Mouse (Mus musculus): ENCODE results near the gene Exosc2. TPM values are rescaled to one million over a fixed set of nuclear protein-coding genes. Genes with fewer than 3 reads are reported as not detected.

The Exosc2 gene
- total RNA-seq (2021) (10 to 100 TPM; 20.7 to 23.8 TPM), polyA plus RNA-seq (2012; rRNA removed) (4.7 and 5.4 TPM in 2 replicates)
- long read RNA-seq, transcript Exosc2-201 (9 exons, 1,686 nt): major isoform, 21 of 24 reads
- long read RNA-seq, partial matches to known transcripts: 1 of 24 reads
- long read RNA-seq, other reads (novel, unspliced or antisense): 2 of 24 reads

DNA sequence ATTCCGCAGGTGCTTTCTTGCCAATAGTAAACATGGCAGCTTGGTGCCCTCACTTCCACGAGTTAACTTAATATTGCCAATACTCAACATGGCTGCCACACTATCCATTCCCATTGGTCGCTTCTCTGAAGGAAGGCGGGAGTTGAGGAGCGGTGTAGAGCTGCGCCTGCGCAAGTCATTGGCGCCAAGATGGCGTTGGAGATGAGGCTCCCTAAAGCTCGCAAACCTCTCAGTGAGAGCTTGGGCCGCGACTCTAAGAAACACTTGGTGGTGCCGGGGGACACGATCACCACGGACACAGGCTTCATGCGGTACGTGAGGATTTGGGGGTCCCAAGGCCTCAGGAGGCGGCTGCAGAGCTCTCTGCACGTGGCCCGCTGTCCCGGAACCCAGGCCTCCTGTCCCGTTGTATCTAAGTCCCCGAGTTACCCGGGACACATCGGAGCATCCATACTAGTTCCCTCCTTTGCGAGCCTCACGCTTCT, at the start of gene Exosc2:
Exosc2 (plus strand) TSS at position 165 of the 485 bp plus-strand sequence.
- DNase-seq: peak; percentile 93

DNA sequence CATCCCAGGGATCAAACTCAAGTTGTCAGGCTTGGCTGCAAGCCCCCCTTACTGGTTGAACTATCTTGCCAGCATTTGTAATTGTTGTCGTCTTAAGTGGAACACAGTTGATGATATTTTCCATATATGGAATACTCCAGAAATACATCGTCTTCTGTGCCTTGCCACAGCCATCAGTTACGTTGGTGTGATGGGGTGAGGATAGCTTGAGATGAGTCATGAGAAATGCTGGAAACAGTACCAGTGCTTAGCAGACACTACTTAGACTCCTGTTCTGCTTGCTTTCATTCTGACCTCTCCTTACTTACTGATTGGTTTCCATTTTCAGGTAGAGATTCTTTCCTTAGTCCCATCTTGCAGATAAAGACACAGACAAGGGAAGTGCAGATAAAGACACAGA, 37.0 kb upstream of the Exosc2 start:
- DNase-seq: no peak

DNA sequence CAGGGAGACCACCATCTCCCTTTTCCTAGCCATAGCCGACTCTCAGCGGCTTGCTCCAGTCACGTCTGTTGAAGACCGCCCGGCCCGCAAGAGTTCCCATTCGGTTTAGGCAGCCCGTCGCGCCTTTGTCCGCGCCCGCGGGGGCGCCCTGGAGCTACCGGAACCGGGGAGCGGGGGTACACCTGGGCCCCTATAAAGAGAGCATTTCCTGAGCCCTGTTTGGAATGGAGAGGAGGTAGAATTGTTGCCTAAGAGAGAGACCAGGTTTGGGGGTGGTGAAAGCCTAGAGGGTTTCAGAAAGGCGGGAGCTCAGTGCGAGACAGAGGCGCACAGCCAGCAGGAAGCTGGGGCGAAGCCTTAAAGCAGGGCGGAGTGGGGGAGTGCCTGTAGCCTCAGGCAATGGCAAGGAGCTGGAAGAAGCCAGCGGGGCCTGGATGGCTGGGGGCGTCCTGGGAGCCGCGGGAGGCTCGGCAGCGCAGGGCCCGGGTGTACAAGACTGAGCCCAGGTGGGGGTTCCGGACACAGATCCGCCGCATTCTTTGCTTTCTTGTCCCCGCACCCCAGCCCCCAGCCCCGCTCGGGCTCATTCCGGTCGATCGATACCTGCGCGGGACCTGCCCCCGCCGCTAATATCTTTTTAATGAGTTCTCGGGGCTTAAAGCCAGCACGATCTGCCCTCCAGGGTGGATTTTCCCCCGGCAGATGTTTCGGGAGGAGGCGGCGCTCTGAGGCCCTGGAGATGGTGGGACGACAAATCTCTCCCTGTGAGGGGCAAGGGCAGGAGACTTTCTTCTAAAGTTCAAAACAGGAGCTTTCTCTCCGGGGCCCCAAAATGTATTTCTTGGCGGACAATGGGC, 35.0 kb upstream of the Exosc2 start:
- DNase-seq: no peak

DNA sequence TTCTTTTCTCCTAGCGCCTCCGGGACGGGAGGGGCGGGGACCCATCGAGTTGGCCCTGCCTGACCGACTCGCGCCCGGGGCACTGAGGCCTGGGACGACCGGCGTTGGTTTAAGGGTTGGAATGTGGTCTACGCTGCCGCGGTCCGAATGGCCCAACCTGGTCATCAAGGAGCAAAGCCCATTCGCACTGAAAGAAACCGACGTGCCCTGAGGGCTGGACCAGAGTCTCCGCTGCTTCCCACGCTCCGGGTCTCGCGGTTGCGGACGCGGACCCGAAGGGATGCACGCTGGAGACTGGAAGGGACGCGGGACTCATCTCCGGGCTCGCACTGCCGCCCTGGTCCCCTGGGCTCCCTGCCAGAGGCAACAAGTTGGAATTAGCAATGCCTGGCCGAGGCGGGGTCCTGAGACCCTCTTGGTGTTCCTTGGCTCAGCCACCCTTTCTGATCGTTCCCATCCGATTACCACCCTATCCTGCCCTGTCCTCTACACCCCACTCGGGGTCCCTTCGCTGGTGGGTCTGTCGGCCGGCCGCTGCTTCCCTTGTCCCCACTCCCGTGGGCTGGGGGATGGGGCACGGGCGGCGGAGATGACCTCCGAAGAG, 34.3 kb upstream of the Exosc2 start:
- DNase-seq: no peak

DNA sequence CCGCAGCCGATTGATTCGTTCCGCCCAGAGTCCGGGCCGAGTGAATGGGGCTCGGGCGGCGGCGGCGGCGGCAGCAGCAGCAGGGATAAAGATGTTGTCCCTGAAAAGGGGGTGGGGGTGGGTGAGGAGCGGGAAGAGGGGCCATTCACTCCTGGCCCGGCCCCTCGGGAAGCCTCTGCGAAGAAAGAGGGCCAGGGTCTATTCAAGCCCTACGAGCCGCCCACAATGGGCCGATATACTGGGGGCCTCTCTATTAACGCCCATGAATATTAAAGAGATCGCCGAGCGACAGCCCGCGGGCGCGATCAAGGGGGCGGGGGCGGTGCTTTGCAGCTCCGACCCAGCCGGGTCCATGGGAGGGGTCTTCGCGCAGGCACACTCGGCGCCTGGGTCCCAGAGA, 33.8 kb upstream of the Exosc2 start:
- DNase-seq: no peak

DNA sequence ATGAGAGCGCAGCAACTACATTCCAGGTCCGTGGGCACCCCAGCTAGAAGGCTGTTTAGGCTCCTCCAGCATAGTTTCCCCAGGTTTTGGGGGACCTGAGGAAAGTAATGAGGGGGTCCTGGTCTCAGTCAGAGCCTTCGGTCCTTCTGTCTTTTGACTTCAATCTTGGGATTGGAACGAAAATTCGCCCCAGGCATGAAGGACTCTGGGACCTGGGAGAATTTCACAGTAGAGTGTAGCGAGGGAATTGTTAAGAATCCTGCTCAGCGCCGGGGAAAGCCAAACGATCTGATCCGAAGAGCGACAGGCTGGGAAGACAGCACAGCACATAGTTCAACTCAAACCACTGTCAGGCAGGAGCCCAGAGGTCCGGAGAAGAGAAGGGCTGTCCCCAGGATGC, 33.2 kb upstream of the Exosc2 start:
- no peak for DNase-seq

DNA sequence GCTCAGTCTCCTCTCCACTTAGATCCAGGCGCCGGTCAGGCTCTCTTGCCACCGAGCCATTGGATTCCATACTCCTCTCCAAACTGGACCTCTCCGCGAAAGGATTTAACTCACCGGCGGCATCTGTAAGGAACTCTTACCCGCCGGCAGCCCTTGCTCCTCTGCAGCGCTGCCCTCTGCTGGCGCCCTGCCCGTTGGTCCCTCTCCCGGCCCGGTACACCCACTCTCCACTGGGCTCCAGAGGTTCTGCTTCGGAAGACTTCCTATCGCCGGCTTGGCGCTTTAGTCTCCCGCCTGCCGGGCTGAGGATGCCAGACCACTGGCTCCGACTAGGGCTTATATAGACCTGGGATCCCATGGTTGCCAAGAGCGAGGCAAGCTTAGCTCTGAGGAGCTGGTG, 32.7 kb upstream of the Exosc2 start:
- DNase-seq: peak; percentile 62

DNA sequence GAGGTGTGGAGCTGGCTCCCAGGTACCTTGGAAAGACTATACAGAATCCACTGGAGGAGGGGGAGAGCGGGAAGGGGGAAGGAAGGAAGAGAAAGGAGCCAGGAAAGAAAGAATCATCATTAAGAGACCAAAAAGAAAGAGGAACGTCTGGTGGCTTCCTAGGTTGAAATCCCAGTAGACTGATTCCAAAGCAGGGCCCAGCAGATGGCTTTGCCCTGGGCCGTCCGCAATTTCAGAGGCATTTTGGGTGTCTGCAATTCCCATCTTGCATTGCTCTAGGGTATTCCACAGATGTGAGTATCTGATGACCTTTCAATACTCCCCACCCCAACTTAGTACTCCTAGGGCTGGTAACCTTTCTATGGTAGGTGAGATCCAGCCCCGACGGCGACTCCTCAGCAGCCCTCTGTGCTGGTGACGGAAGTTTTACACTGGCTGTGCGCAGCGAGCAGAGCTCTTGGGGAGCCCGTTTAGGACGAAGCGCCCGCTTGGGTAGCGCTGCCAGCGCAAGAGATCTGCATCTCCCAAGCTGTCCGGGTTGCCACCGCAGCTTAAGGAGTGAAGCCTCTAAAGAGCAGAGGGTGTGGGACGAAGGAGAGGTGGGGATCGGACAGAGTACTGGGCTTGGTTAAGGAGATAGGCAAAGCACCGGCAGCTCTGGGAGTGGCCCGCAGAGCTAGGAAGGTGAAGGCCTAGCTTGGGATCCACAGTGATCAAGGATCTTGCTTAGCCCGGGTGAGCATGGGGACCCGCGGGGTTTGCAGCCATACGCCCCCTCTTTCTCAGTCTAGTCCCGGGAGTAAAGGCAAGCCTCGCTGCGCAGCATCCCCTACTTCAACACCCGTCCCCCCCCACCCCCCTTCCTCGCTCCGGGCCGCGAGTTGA, 31.7 kb upstream of the Exosc2 start:
- DNase-seq: no peak

DNA sequence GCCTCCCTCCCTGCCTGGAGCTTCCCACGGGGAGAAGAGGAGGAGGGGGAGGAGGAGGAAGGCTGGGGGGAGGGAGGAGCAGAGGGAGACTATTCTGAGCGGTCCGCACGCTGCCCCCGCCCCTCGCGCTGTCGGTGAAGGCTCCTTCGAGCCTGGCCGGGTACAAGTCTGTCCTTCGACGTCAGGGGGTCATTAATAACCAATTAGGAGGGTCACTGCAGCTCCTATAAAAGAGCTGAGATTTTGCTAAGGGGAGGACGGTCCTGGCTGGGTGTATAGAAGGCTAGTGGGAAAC, 31.1 kb upstream of the Exosc2 start:
- DNase-seq: no peak

DNA sequence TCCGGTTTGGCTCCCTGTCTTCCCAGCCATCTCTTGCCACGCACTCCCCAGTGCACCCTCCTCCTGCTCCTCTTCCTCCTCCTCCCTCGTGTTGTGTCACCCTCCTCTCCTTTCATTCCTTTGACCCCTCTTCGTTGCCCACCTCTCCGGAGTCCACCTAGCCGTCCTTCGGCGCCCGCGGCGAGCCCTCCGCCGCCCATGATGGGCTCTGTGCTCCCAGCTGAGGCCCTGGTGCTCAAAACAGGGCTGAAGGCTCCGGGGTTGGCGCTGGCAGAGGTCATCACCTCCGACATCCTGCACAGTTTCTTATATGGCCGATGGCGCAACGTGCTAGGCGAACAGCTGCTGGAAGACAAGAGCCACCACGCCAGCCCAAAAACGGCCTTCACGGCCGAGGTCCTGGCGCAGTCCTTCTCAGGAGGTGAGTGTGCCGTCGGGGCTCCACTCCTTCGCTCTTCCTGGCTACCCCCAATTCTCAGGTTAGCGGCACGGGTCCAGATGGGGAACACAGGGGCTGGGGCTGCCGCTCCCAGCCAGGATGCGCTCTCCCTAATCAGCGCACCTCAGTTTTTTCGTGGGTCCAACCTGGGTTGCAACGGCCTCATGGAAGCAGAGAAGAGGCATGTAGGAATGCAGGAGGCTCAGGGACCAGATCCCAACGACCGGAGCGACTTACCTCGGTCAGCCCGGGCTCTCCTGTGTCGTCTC, 30.5 kb upstream of the Exosc2 start, which contains the start of gene Prdm12:
Prdm12 (plus strand) TSS at position 137 of the 708 bp plus-strand sequence.
- no peak for DNase-seq

DNA sequence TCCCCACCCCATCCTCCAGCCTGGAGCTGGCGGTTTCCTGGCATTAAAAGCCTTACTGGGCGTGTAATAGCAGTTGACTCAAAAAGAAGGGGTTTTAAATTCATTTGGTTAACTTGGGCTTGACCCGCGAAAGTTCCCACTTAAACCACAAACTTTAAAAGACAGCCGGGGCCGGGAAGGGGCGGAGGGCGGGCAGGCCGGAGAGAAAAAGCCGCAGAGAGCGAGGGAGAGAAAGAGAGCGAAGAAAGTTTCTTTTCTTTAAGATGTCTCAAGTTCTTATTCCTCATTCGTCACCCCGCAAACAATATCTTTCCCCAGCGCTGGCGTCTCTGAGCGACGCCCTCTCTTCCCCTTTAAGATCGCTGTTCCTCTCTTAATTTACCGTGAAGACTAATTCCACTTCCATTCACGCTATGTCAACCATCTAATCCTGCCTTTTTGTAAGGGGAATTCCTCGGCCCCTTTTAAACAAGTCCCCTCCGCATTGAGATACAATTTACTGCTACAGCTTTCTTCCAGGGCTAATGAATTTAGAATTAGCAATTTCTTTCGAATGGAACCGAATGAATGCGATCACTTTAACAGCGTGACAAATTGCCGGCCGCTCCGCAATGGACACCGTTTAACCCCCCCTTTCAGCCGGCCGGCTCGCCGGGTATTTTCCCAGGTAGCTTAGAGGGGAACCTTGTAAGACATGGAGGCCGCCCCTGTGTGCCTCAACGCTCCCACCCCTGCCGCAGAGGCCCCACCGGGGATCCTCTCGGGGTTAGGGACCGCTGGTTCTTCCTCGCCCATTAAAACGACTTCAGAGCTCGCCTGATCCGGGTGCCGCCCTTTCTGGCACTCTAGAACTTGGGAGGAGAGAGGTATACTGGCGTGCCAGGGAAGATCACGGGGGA, 29.7 kb upstream of the Exosc2 start:
- peak; percentile 22 for DNase-seq

DNA sequence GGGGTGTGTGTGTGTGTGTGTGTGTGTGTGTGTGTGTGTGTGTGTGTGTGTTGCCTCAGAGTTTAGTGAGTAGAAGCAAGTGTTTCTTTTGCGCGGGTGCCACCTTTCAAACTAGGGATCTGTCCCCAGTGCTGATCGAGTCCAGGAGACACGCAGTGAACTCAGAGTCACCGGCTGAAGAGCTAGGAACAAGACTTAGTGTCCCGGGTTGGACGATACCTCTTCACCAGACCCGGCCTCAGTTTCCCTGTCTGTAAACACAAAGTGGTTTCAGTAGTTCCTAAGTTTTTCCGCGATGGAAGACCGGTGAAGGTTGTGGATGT, 29.0 kb upstream of the Exosc2 start:
- DNase-seq: no peak

DNA sequence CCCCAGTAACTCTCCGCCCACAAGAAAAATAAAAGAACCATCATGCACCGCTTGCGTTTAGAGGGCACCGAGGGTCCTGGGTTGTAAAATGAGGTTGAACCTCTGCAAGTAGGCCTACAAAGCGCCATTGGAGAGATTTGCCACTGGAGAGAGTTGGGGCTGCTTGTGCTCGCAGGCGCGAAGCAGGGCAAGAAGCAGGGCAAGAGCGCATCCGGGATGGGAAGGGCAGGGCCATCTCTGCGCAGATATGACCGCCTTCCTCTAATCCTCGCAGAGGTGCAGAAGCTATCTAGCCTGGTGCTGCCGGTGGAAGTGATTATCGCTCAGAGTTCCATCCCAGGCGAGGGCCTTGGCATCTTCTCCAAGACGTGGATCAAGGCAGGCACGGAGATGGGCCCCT, 28.6 kb upstream of the Exosc2 start:
- no peak for DNase-seq

DNA sequence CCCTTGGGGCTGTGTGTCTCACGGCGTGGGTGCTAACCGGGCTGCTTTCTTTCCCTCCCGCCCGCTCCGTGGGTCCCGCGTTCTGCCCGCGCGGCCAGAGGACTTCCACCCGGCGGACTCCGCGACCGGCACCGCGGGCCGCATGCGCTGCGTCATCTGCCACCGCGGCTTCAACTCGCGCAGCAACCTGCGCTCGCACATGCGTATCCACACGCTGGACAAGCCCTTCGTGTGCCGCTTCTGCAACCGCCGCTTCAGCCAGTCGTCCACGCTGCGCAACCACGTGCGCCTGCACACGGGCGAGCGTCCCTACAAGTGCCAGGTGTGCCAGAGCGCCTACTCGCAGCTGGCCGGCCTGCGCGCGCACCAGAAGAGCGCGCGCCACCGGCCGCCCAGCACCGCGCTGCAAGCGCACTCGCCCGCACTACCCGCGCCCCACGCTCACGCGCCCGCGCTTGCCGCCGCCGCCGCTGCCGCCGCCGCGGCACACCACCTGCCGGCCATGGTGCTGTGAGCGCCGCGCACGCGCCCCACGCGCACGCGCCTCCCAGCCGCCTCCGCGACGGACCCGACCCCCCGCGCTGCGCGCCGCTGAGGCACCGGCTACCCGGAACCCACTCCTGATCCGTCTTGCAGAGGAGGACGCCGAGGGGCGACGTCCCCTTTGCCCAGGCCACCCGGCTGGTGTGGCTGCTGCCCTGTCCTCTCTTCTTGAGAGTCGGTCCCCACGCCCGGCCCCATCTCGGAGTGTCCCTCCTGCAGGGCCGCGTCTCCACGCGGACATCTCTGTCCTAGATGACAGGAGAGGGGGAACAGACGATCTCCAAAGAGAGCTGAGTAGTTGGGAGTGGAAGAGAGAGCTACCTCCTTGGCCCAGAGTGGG, 16.3 kb upstream of the Exosc2 start:
- peak; percentile 57 for DNase-seq

DNA sequence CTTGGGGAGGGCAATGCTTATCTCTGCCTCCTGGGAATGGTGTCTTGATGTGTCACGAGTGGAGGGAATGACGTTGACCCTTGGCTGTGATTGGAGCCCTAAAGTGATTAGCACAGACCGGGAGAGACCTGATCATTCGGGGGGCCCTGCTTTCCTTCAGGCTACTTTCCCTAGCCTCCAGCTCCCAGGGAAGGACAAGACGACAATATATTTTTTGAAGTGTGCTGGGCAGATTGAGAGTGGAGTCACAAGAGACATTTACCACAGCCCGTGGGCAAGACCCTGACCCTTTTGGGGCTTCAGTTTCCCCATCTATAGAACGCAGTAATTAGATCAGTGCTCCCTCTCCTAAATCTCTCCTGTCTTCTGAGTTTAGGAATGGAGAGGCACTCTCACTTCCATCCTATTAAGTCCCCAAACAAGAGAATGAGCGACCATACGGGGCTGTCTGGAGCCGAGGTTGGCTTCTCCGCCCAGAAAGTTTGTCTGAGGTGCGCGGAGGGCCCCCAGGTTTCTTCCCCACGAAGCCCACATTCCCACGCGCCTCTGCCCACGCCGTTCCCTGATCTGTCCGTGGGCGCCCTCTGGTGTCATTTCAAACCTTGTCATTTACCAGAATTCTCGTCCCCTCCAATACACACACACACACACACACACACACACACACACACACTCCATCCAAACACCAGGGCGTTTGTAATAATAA, 15.5 kb upstream of the Exosc2 start:
- peak; percentile 56 for DNase-seq

DNA sequence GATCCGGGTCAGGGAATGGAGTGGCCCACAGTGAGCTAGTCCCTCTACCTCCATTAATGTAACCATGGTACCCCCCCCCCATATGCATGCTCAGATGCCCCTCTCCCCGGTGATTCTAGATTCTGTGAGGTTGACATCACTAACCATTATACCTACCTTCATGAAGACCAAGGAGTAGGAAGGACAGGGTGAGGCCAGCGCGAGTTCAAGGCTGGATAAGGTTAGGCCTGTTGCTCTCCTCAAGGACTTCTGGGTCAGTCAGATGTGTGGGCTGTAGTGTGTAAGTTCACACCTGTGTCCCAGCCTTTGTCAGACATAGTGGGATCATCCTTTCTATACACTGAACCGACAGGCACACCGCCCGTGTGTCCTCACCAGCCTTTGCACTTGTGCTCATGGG, 14.1 kb upstream of the Exosc2 start:
- DNase-seq: no peak

DNA sequence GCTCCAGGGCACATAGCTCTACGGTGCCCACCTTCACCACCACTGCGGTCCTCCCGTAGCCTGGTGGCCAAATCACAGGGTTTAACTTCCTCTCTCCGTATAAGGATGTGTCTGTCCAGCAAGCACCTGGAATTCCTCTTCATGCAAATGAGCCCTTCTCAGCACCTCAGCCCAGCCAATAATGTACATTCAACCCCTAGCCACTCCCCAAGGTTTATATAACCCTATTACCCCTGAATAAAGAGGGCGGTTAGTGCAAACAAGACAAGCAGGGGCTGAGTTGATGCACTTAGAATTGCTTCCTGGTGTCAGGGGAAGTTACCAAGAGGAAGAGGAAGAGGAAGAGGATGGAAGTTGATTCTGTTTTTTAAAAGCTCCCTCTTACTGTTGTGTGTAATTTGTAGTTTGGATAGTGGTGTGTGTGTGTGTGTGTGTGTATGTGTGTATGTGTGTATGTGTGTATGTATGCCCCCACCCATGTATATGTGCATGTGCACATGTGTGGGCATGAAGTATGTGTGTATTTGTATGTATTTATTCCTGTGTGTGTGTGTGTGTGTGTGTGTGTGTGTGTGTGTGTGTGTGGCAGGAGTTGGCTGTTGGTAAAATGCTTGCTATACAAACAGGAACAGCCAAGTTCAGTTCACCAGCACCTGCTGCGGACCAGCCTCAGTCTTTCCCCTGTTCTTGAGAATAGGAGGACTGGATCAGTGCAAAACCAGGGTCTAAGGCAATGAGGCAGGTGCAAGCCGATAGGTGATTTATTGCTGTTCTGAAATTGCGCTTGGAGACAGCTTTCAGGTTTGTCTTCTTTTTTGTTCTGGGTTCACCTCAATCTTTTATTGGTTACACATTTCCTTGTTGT, 7.3 kb upstream of the Exosc2 start:
- DNase-seq: no peak

DNA sequence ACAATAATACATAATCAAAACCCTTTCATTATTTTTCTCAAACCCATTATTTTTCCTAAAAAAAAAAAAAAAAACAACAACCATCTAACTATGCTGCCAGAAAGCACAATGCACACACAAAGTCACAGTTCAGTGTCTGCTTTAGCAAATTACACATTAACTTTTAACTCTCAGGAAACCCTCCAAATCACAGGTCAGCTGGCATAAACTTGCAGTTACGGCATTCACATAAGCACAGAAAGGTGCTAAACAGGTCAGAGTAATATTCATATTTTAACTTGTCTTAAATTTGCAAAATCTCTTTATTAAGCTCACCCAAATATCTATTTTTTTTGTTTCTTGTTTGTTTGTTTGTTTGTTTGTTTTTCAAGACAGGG, 6.7 kb upstream of the Exosc2 start:
- no peak for DNase-seq
